Mouse (Mus musculus) embryonic facial prominence, embryonic 15.5 days (tissue): ENCODE measurements at regions not wholly inside any gene's neighbourhood (a gene's known extent, or its start where the extent isn't known, plus 50 kb on each side); places are given as distances from the start of the nearest gene placed in this dataset.

Source experiments
- ATAC-seq: fragments of 200-750 bp; cut with Nextera tagmentation; 2 replicates; pipeline ENCODE4 v1.8.0; 2017; ENCODE audit warnings: low read depth, moderate TSS enrichment; ENCODE audit not compliant: insufficient number of reproducible peaks, low FRiP score, low TSS enrichment
- H3K27ac ChIP-seq: fragments of 300-500 bp; sonication (generic); replicated peaks from 2 replicates; pipeline ENCODE4 v1.5.1; 2015; ENCODE audit warnings: mild to moderate bottlenecking, inconsistent platforms
- H3K27me3 ChIP-seq: fragments of 300-500 bp; sonication (generic); 2 replicates; pipeline ENCODE4 v1.6.1; 2015; ENCODE audit warnings: inconsistent platforms
- H3K36me3 ChIP-seq: fragments of 300-500 bp; sonication (generic); 2 replicates; pipeline ENCODE4 v1.6.1; 2015; ENCODE audit warnings: mild to moderate bottlenecking, inconsistent platforms
- H3K4me1 ChIP-seq: fragments of 300-500 bp; sonication (generic); 2 replicates; pipeline ENCODE4 v1.6.1; 2015; ENCODE audit warnings: inconsistent platforms
- H3K4me2 ChIP-seq: fragments of 300-500 bp; sonication (generic); replicated peaks from 2 replicates; pipeline ENCODE4 v1.6.1; 2015; ENCODE audit warnings: mild to moderate bottlenecking, inconsistent platforms
- H3K4me3 ChIP-seq: fragments of 300-500 bp; sonication (generic); replicated peaks from 2 replicates; pipeline ENCODE4 v1.5.1; 2015; ENCODE audit warnings: mild to moderate bottlenecking, inconsistent platforms
- H3K9ac ChIP-seq: fragments of 300-500 bp; sonication (generic); 2 replicates; pipeline ENCODE4 v1.6.1; 2015; ENCODE audit warnings: inconsistent platforms
- H3K9me3 ChIP-seq: fragments of 300-500 bp; sonication (generic); replicated peaks from 2 replicates; pipeline ENCODE4 v1.6.1; 2016; ENCODE audit warnings: inconsistent platforms
- WGBS: fragments of 180-500 bp; shearing (Covaris S2); methylation state at CpG from one replicate; pipeline ENCODE4 v1.1.7; 2015; 5-methylcytosine and 5-hydroxymethylcytosine counted together

GRCm38 (mm10) chr19:15465063-15465760 lies 481.9 kb downstream of the Psat1 start:
- no peaks in the 10 kb centered on the region for H3K9me3 ChIP-seq
- no peaks in the 10 kb centered on the region for H3K27me3 ChIP-seq
- H3K4me2 ChIP-seq: no peak overlapping the region
- no peak overlapping the region for H3K9ac ChIP-seq
- no peaks in the 10 kb centered on the region for H3K36me3 ChIP-seq
- H3K4me1 ChIP-seq: no peaks in the 10 kb centered on the region
- H3K4me3 ChIP-seq: no peak overlapping the region
- WGBS: 43% methylated on average over 9 of the region's 9 CpGs
- no peak overlapping the region for H3K27ac ChIP-seq
- ATAC-seq: no peak

- H3K4me3 ChIP-seq: no peak overlapping the region
- no peaks in the 10 kb centered on the region for H3K9me3 ChIP-seq
- no peak for ATAC-seq
- H3K4me1 ChIP-seq: 0 out of 2 replicates have a peak, but pooled peaks cover 5% of the 10 kb centered on the region
- no peak overlapping the region for H3K4me2 ChIP-seq
- H3K27ac ChIP-seq: no peak overlapping the region
- H3K27me3 ChIP-seq: no peaks in the 10 kb centered on the region
- WGBS: 40% methylated on average over 4 of the region's 4 CpGs
- no peaks in the 10 kb centered on the region for H3K36me3 ChIP-seq
- H3K9ac ChIP-seq: no peak overlapping the region
These were observed 489.3 kb downstream of the Psat1 start for GRCm38 (mm10) chr19:15457793-15458192.

- H3K27me3 ChIP-seq: no peaks in the 10 kb centered on the region
- WGBS: 19% methylated on average over 9 of the region's 9 CpGs
- H3K4me3 ChIP-seq: no peak overlapping the region
- H3K9ac ChIP-seq: no peak overlapping the region
- H3K9me3 ChIP-seq: no peaks in the 10 kb centered on the region
- H3K4me2 ChIP-seq: no peak overlapping the region
- no peak overlapping the region for H3K27ac ChIP-seq
- 0 out of 2 replicates have a peak, but pooled peaks cover 5% of the 10 kb centered on the region for H3K4me1 ChIP-seq
- no peak for ATAC-seq
- H3K36me3 ChIP-seq: no peaks in the 10 kb centered on the region
These were observed 490.0 kb downstream of the Psat1 start for GRCm38 (mm10) chr19:15456943-15457735.

- no peak for ATAC-seq
- Histone ChIP-seq H3K9ac (no peak overlapping the region), H3K4me3 (no peak overlapping the region), H3K36me3 (no peaks in the 10 kb centered on the region), H3K27ac (no peak overlapping the region), H3K27me3 (no peaks in the 10 kb centered on the region), H3K9me3 (no peaks in the 10 kb centered on the region), H3K4me1 (no peaks in the 10 kb centered on the region), H3K4me2 (no peak overlapping the region)
- 64% methylated on average over 5 of the region's 5 CpGs for WGBS
These were observed 498.1 kb downstream of the Psat1 start for GRCm38 (mm10) chr19:15448989-15449388.

GRCm38 (mm10) chr19:15431798-15432197 lies 515.3 kb downstream of the Psat1 start:
- no peak for ATAC-seq
- no peaks in the 10 kb centered on the region for H3K36me3 ChIP-seq
- H3K9ac ChIP-seq: no peak overlapping the region
- no peak overlapping the region for H3K4me2 ChIP-seq
- no peak overlapping the region for H3K27ac ChIP-seq
- H3K27me3 ChIP-seq: no peaks in the 10 kb centered on the region
- no peaks in the 10 kb centered on the region for H3K9me3 ChIP-seq
- 83% methylated on average over 5 of the region's 5 CpGs for WGBS
- no peak overlapping the region for H3K4me3 ChIP-seq
- no peaks in the 10 kb centered on the region for H3K4me1 ChIP-seq

- ATAC-seq: no peak
- Histone ChIP-seq H3K9ac (no peak overlapping the region), H3K4me1 (no peaks in the 10 kb centered on the region), H3K27ac (no peak overlapping the region), H3K27me3 (no peaks in the 10 kb centered on the region), H3K4me3 (no peak overlapping the region), H3K36me3 (no peaks in the 10 kb centered on the region), H3K9me3 (no peaks in the 10 kb centered on the region), H3K4me2 (no peak overlapping the region)
- 53% methylated on average over 3 of the region's 3 CpGs for WGBS
These were observed 525.8 kb downstream of the Psat1 start for GRCm38 (mm10) chr19:15421311-15421710.

GRCm38 (mm10) chr19:15398624-15399023 lies 548.5 kb downstream of the Psat1 start:
- Histone ChIP-seq H3K4me3 (no peak overlapping the region), H3K9me3 (no peaks in the 10 kb centered on the region), H3K27me3 (no peaks in the 10 kb centered on the region), H3K36me3 (no peaks in the 10 kb centered on the region), H3K27ac (no peak overlapping the region), H3K4me1 (no peaks in the 10 kb centered on the region), H3K4me2 (no peak overlapping the region), H3K9ac (no peak overlapping the region)
- no peak for ATAC-seq
- WGBS: 60% methylated on average over 3 of the region's 3 CpGs

GRCm38 (mm10) chr19:15371682-15372081 lies 575.5 kb downstream of the Psat1 start:
- H3K9ac ChIP-seq: no peak overlapping the region
- ATAC-seq: no peak

GRCm38 (mm10) chr19:15366951-15367350 lies 580.2 kb downstream of the Psat1 start:
- Histone ChIP-seq H3K9ac (no peak overlapping the region), H3K27me3 (no peaks in the 10 kb centered on the region), H3K9me3 (no peaks in the 10 kb centered on the region), H3K4me2 (no peak overlapping the region), H3K27ac (no peak overlapping the region), H3K4me3 (no peak overlapping the region), H3K4me1 (no peaks in the 10 kb centered on the region), H3K36me3 (no peaks in the 10 kb centered on the region)
- 40% methylated on average over 2 of the region's 2 CpGs for WGBS
- ATAC-seq: no peak

More at GRCm38 (mm10) chr19:15371682-15372081, 575.5 kb downstream of the Psat1 start:
- WGBS: 74% methylated on average over 8 of the region's 8 CpGs
- Histone ChIP-seq H3K27ac (no peak overlapping the region), H3K9me3 (no peaks in the 10 kb centered on the region), H3K4me3 (no peak overlapping the region), H3K36me3 (no peaks in the 10 kb centered on the region), H3K27me3 (no peaks in the 10 kb centered on the region), H3K4me1 (no peaks in the 10 kb centered on the region), H3K4me2 (no peak overlapping the region)

- Histone ChIP-seq H3K9me3 (no peaks in the 10 kb centered on the region), H3K36me3 (no peaks in the 10 kb centered on the region), H3K4me3 (no peak overlapping the region), H3K9ac (no peak overlapping the region), H3K4me2 (no peak overlapping the region), H3K27ac (no peak overlapping the region), H3K27me3 (no peaks in the 10 kb centered on the region), H3K4me1 (no peaks in the 10 kb centered on the region)
- ATAC-seq: no peak
- 86% methylated on average over 3 of the region's 3 CpGs for WGBS
These were observed 590.0 kb downstream of the Psat1 start for GRCm38 (mm10) chr19:15357181-15357580.

- H3K36me3 ChIP-seq: no peaks in the 10 kb centered on the region
- no peak overlapping the region for H3K4me3 ChIP-seq
- no peak overlapping the region for H3K4me2 ChIP-seq
- H3K9me3 ChIP-seq: no peaks in the 10 kb centered on the region
- 70% methylated on average over 3 of the region's 3 CpGs for WGBS
- no peak overlapping the region for H3K27ac ChIP-seq
- no peak overlapping the region for H3K9ac ChIP-seq
- H3K4me1 ChIP-seq: no peaks in the 10 kb centered on the region
- ATAC-seq: no peak
- H3K27me3 ChIP-seq: no peaks in the 10 kb centered on the region
These were observed 598.8 kb downstream of the Psat1 start for GRCm38 (mm10) chr19:15348356-15348755.
